Mouse (Mus musculus): ENCODE results near the gene Trpc1.

DNA sequence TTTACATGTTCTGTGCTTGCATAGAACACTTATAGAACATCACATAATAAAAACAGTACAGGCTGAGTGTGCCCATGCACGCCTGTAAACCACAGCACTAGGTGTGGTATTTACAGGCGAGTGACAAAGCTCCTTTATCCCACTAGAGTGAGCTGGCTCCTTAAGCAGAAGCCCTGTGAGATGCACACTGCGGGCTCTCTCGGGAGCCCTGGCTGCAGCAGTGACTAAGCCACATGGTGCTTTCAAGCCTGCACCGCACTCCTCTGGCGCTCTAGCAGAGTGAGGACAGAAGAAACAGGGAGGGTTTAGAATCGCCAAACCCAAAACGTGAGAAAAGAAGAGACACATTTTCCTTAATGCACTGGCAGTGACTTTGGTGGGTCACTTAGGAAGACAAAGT lies 37.6 kb downstream of the Trpc1 start:
- TF ChIP-seq CTCF (IDR thresholded peaks at IDR 0.05; ENCODE audit: borderline replicate concordance, extremely low read depth, insufficient read depth, insufficient read length) (no peak), POLR2A (IDR thresholded peaks at IDR 0.05; ENCODE audit: borderline replicate concordance, extremely low read depth, insufficient read depth, insufficient read length, poor library complexity, severe bottlenecking) (no peak)

All from brain, embryonic 14.5 days (tissue).